ENCODE assay signal across 9 mouse cellular contexts in the genomic region with DNA sequence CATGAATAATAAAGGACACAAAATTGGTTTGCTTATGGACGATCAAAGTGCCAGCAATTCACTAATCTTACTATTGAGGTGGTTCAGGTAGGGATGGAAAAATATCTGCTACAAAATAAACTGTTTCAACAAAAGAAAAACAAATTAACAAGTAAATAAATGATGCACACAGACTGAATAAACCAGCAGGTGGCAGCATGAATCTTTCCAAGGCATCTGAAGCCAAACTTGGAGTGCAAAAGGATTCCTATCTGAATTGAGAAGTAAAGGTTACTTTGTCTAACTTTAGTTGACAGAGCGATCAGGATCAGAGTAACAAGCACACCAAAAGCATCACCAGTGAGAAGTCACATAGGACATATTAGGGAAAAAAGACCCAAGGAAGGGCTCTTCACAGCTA.
DNase-seq lines count a peak whose midpoint lies in the region; ATAC-seq and TF ChIP-seq lines count a peak whose summit lies in the region.
"Had no signal": no experiment of that assay in that cellular context is flagged by ENCODE, and none has a peak within 500 bp of the region (broad histone marks: within the 10 kb centered on the region; RNA-seq: fewer than 3 reads in every experiment).

No protein-coding gene starts in this region.

- H3K4me1 ChIP-seq in embryonic facial prominence, embryonic 15.5 days, result no peaks in the 10 kb centered on the region
- no peaks in the 10 kb centered on the region for H3K4me1 ChIP-seq in midbrain, postnatal 0 days (ENCODE audit: insufficient read depth, low read length)
- H3K4me1 ChIP-seq: limb, embryonic 12.5 days had no signal

- peak overlapping the region; percentile 38 for H3K4me2 ChIP-seq in embryonic facial prominence, embryonic 15.5 days (replicated peaks)
- peak overlapping the region; percentile 35 for H3K4me2 ChIP-seq in midbrain, postnatal 0 days (ENCODE audit: low read depth, low read length, poor library complexity, severe bottlenecking)

- 18% methylated on average over 2 of the region's 2 CpGs for WGBS in embryonic facial prominence, embryonic 15.5 days
- WGBS in midbrain, postnatal 0 days, result 13% methylated on average over 2 of the region's 2 CpGs

- H3K4me3 ChIP-seq in embryonic facial prominence, embryonic 15.5 days (replicated peaks), result peak overlapping the region; percentile 46
- H3K4me3 ChIP-seq in midbrain, postnatal 0 days (ENCODE audit: low read depth, low read length), result peak overlapping the region; percentile 38; the same call in 1 of the 2 replicates

- peak; percentile 17 to 64 for DNase-seq in layer of hippocampus, adult 18-20 months (ENCODE audit: low spot score in 2 of 2)
- no peak for DNase-seq in layer of hippocampus, adult 9-10 months (ENCODE audit: low spot score)
- DNase-seq in adipocyte (ENCODE audit: low spot score) (peak; percentile 76), liver (peak; percentile 55)
- DNase-seq in induced T-regulatory cell, adult 2 months (ENCODE audit: low read depth), result peak; percentile 69
- peak; percentile 80 for DNase-seq in midbrain, postnatal 0 days (ENCODE audit: low spot score)
- DNase-seq in thymus, postnatal 36 days, result peak; percentile 17 to 20

- no peak overlapping the region for H3K9ac ChIP-seq in embryonic facial prominence, embryonic 15.5 days
- no peak overlapping the region for H3K9ac ChIP-seq in midbrain, postnatal 0 days (replicated peaks; ENCODE audit: low read length, poor library complexity, severe bottlenecking)
- H3K9ac ChIP-seq: limb, embryonic 12.5 days had no signal

- ATAC-seq in embryonic facial prominence, embryonic 15.5 days (ENCODE audit: insufficient number of reproducible peaks, low FRiP score, low TSS enrichment, low read depth), result no peak
- no peak for ATAC-seq in midbrain, postnatal 0 days (ENCODE audit: low FRiP score)

- no peaks in the 10 kb centered on the region for H3K36me3 ChIP-seq in embryonic facial prominence, embryonic 15.5 days
- no peaks in the 10 kb centered on the region for H3K36me3 ChIP-seq in midbrain, postnatal 0 days (ENCODE audit: insufficient read depth, low read length)
- H3K36me3 ChIP-seq: limb, embryonic 12.5 days had no signal

- no peaks in the 10 kb centered on the region for H3K9me3 ChIP-seq in embryonic facial prominence, embryonic 15.5 days (replicated peaks)
- H3K9me3 ChIP-seq in midbrain, postnatal 0 days (ENCODE audit: low read length), result no peaks in the 10 kb centered on the region
- H3K9me3 ChIP-seq: limb, embryonic 12.5 days had no signal

- H3K27me3 ChIP-seq in embryonic facial prominence, embryonic 15.5 days, result no peaks in the 10 kb centered on the region
- no peaks in the 10 kb centered on the region for H3K27me3 ChIP-seq in midbrain, postnatal 0 days (ENCODE audit: insufficient read depth, low read length)
- H3K27me3 ChIP-seq: limb, embryonic 12.5 days had no signal

- peak; percentile 89 for TF ChIP-seq CTCF in midbrain, postnatal 0 days (IDR thresholded peaks at IDR 0.05)

- H3K27ac ChIP-seq in embryonic facial prominence, embryonic 15.5 days (replicated peaks), result no peak overlapping the region
- no peak overlapping the region for H3K27ac ChIP-seq in midbrain, postnatal 0 days (ENCODE audit: low read depth, low read length)
- H3K27ac ChIP-seq: limb, embryonic 12.5 days had no signal
